ENCODE assay signal across 7 mouse cellular contexts in the genomic region with DNA sequence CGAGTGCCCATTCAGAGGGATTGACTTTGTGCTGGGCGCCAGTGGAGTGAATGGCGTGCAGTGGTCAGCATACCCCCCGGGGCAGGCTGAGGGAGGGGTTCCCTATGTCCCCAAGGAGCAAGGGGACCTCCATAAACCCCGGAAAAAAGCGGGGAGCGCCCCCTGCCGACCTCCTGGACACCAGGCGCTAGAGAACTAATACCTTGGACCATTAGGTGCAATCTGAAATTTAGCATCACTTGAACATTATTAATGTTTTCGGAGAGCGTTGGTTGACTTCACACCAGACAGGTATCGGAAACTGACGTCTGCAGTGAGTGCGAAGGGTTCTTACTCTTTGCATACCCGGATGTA. TPM values are rescaled to one million over a fixed set of nuclear protein-coding genes. Genes with fewer than 3 reads are reported as not detected.
A peak's percentile ranks its signal among the peaks of the same experiment; 100 is the strongest.
DNase-seq lines count a peak whose midpoint lies in the region; ATAC-seq lines count a peak whose summit lies in the region.

No protein-coding gene starts in this region.

- H3K27me3 ChIP-seq in heart, embryonic 13.5 days (replicated peaks): peaks cover 12% of the 10 kb centered on the region; the same call in 1 of the 2 replicates
- H3K27me3 ChIP-seq in liver, embryonic 11.5 days (replicated peaks; ENCODE audit: control insufficient read depth, insufficient read depth, low read length): no peaks in the 10 kb centered on the region

- H3K4me2 ChIP-seq in heart, embryonic 13.5 days: peak overlapping the region; percentile 37
- peak overlapping the region; percentile 38; the same call in 1 of the 2 replicates for H3K4me2 ChIP-seq in liver, embryonic 11.5 days

- H3K27ac ChIP-seq in heart, embryonic 13.5 days (replicated peaks): no peak overlapping the region
- no peak overlapping the region for H3K27ac ChIP-seq in liver, embryonic 11.5 days (ENCODE audit: low read depth, low read length)

- WGBS in heart, embryonic 13.5 days: 24% methylated on average over 15 of the region's 15 CpGs
- WGBS in liver, embryonic 11.5 days: 24% methylated on average over 15 of the region's 15 CpGs

- ATAC-seq in heart, embryonic 13.5 days (ENCODE audit: extremely low read depth, insufficient number of reproducible peaks, low FRiP score, low TSS enrichment): no peak
- ATAC-seq in liver, embryonic 11.5 days (replicated peaks; ENCODE audit: low FRiP score): no peak

- intact Hi-C loops in left cerebral cortex, postnatal 4 days (cut with DNase I): no loop called here
- intact Hi-C loops in left cerebral cortex, postnatal 25 days (cut with DNase I): no loop called here

- H3K9me3 ChIP-seq in heart, embryonic 13.5 days: no peaks in the 10 kb centered on the region
- no peaks in the 10 kb centered on the region for H3K9me3 ChIP-seq in liver, embryonic 11.5 days (ENCODE audit: control insufficient read depth, low read length)

- H3K9ac ChIP-seq in heart, embryonic 13.5 days: no peak overlapping the region
- no peak overlapping the region for H3K9ac ChIP-seq in liver, embryonic 11.5 days (ENCODE audit: low read depth, low read length)

- H3K4me3 ChIP-seq in heart, embryonic 13.5 days: no peak overlapping the region; the same call in 1 of the 2 replicates
- no peak overlapping the region for H3K4me3 ChIP-seq in liver, embryonic 11.5 days (ENCODE audit: low read depth, low read length)

- peak; percentile 33 for DNase-seq in left cerebral cortex, postnatal 4 days
- DNase-seq in left cerebral cortex, postnatal 25 days (ENCODE audit: low spot score in 2 of 2): no peak
- peak; percentile 28 to 54 for DNase-seq in adrenal gland, postnatal 36 days
- DNase-seq in liver, embryonic 11.5 days (ENCODE audit: low spot score): no peak
- DNase-seq in thymus, postnatal 36 days: peak; percentile 42 to 51
- no peak for DNase-seq in yolk sac, embryonic 10.5 days (ENCODE audit: low spot score)

- H3K36me3 ChIP-seq in heart, embryonic 13.5 days: no peaks in the 10 kb centered on the region
- H3K36me3 ChIP-seq in liver, embryonic 11.5 days (ENCODE audit: control insufficient read depth, insufficient read depth, low read length): no peaks in the 10 kb centered on the region

- H3K4me1 ChIP-seq in heart, embryonic 13.5 days: no peaks in the 10 kb centered on the region; the same call in 1 of the 2 replicates
- peaks cover 4% of the 10 kb centered on the region; the same call in 1 of the 2 replicates for H3K4me1 ChIP-seq in liver, embryonic 11.5 days (replicated peaks; ENCODE audit: control insufficient read depth, insufficient read depth, low read length)

RNA-seq across cellular contexts. Expression of gene B3gnt7, which starts 11.1 kb away (rescaled TPM):
- 10 to 100 TPM; 10.0 to 10.6 TPM for total RNA-seq in left cerebral cortex, postnatal 4 days (2021)
- total RNA-seq in left cerebral cortex, postnatal 25 days (2021): 1 to 10 TPM; 1.2 to 1.4 TPM
- total RNA-seq in adrenal gland, postnatal 36 days (2021): under 1 TPM; 0.13 to 0.17 TPM
- polyA plus RNA-seq in heart, embryonic 13.5 days (2015; fragmentation: Nextera tagmentation; extraction: Ambion mirVana): 3.2 and 4.5 TPM in 2 replicates
- polyA plus RNA-seq in liver, embryonic 11.5 days (2014; fragmentation: Nextera tagmentation; extraction: Ambion mirVana): 8.9 TPM in 2 replicates

RNA-seq across cellular contexts. Expression of gene Ncl, which starts 45.5 kb away (rescaled TPM):
- total RNA-seq in left cerebral cortex, postnatal 4 days (2021): 100 to 1,000 TPM; 232 to 249 TPM
- 100 to 1,000 TPM; 135 to 136 TPM for total RNA-seq in left cerebral cortex, postnatal 25 days (2021)
- total RNA-seq in adrenal gland, postnatal 36 days (2021): 100 to 1,000 TPM; 222 to 234 TPM
- 247 TPM in 2 replicates for polyA plus RNA-seq in heart, embryonic 13.5 days (2015; fragmentation: Nextera tagmentation; extraction: Ambion mirVana)
- polyA plus RNA-seq in liver, embryonic 11.5 days (2014; fragmentation: Nextera tagmentation; extraction: Ambion mirVana): 828 and 901 TPM in 2 replicates

Comparison
In these comparisons a context has a peak if more than half of its experiments do, and no peak if none do; other contexts are left out.
1. DNase-seq: peak in left cerebral cortex, postnatal 4 days (single experiment), adrenal gland, postnatal 36 days (2 of 2) and thymus, postnatal 36 days (2 of 2); none in left cerebral cortex, postnatal 25 days (0 of 2), liver, embryonic 11.5 days (single experiment) and yolk sac, embryonic 10.5 days (single experiment).
2. RNA of gene B3gnt7, which starts 11.1 kb away (total RNA-seq): 10.0 to 10.6 TPM in left cerebral cortex, postnatal 4 days; 1.2 to 1.4 TPM in left cerebral cortex, postnatal 25 days and 0.13 to 0.17 TPM in adrenal gland, postnatal 36 days; every median in the first group is over 4 times any median in the second.